Mouse (Mus musculus): ENCODE measurements around the gene Vmo1. TPM values are rescaled to one million over a fixed set of nuclear protein-coding genes. Genes with fewer than 3 reads are reported as not detected.
"Not testable (repeated sequence)": the region's sequence is repeated elsewhere in the genome, so short reads cannot be mapped to it uniquely, and the experiment has no call there.

The Vmo1 gene
- polyA plus RNA-seq, 1 experiment = not detected

GRCm38 (mm10) chr11:70502018-70502417, 12.4 kb downstream of the Vmo1 start:
- H3K27ac ChIP-seq (ENCODE audit: control insufficient read depth, insufficient read depth, low read depth, low read length, poor library complexity) = no peak overlapping the region
- no peaks in the 10 kb centered on the region for H3K4me1 ChIP-seq (ENCODE audit: control insufficient read depth, insufficient read depth, low read length)
- no peak overlapping the region for H3K4me3 ChIP-seq (replicated peaks; ENCODE audit: control insufficient read depth, low read depth, low read length)
- 72% methylated on average over 3 of the region's 3 CpGs for WGBS
- no peak for TF ChIP-seq CTCF (IDR thresholded peaks at IDR 0.05; ENCODE audit: control insufficient read depth, insufficient read depth, low read length)
- no peak for TF ChIP-seq POLR2A (IDR thresholded peaks at IDR 0.05; ENCODE audit: borderline replicate concordance, control insufficient read depth, low read depth, low read length)

- H3K27ac ChIP-seq (ENCODE audit: control insufficient read depth, insufficient read depth, low read depth, low read length, poor library complexity) = no peak overlapping the region
Observed at GRCm38 (mm10) chr11:70500476-70500812, 14.0 kb downstream of the Vmo1 start.

GRCm38 (mm10) chr11:70499566-70500475, 14.6 kb downstream of the Vmo1 start:
- Histone ChIP-seq H3K4me1 (ENCODE audit: control insufficient read depth, insufficient read depth, low read length) (no peaks in the 10 kb centered on the region), H3K4me3 (replicated peaks; ENCODE audit: control insufficient read depth, low read depth, low read length) (no peak overlapping the region), H3K27ac (ENCODE audit: control insufficient read depth, insufficient read depth, low read depth, low read length, poor library complexity) (no peak overlapping the region)
- TF ChIP-seq POLR2A (IDR thresholded peaks at IDR 0.05; ENCODE audit: borderline replicate concordance, control insufficient read depth, low read depth, low read length) = no peak
- TF ChIP-seq CTCF (IDR thresholded peaks at IDR 0.05; ENCODE audit: control insufficient read depth, insufficient read depth, low read length) = no peak
- WGBS = 59% methylated on average over 14 of the region's 14 CpGs

More at GRCm38 (mm10) chr11:70500476-70500812, 14.0 kb downstream of the Vmo1 start:
- Histone ChIP-seq H3K4me1 (ENCODE audit: control insufficient read depth, insufficient read depth, low read length) (no peaks in the 10 kb centered on the region), H3K4me3 (replicated peaks; ENCODE audit: control insufficient read depth, low read depth, low read length) (no peak overlapping the region)
- TF ChIP-seq CTCF (IDR thresholded peaks at IDR 0.05; ENCODE audit: control insufficient read depth, insufficient read depth, low read length) (no peak), POLR2A (IDR thresholded peaks at IDR 0.05; ENCODE audit: borderline replicate concordance, control insufficient read depth, low read depth, low read length) (no peak)
- WGBS = 70% methylated on average over 1 of the region's 1 CpGs

GRCm38 (mm10) chr11:70489684-70490083, 24.7 kb downstream of the Vmo1 start:
- 6% methylated on average over 6 of the region's 6 CpGs for WGBS

GRCm38 (mm10) chr11:70489138-70489537, 25.3 kb downstream of the Vmo1 start:
- Histone ChIP-seq H3K27ac (ENCODE audit: control insufficient read depth, insufficient read depth, low read depth, low read length, poor library complexity) (no peak overlapping the region; the same call in 1 of the 2 replicates), H3K4me1 (ENCODE audit: control insufficient read depth, insufficient read depth, low read length) (no peaks in the 10 kb centered on the region), H3K4me3 (replicated peaks; ENCODE audit: control insufficient read depth, low read depth, low read length) (no peak overlapping the region)
- TF ChIP-seq CTCF (IDR thresholded peaks at IDR 0.05; ENCODE audit: control insufficient read depth, insufficient read depth, low read length) = no peak
- TF ChIP-seq POLR2A (IDR thresholded peaks at IDR 0.05; ENCODE audit: borderline replicate concordance, control insufficient read depth, low read depth, low read length) = no peak
- WGBS = 69% methylated on average over 3 of the region's 3 CpGs

More at GRCm38 (mm10) chr11:70489684-70490083, 24.7 kb downstream of the Vmo1 start:
- no peak for TF ChIP-seq CTCF (IDR thresholded peaks at IDR 0.05; ENCODE audit: control insufficient read depth, insufficient read depth, low read length)
- no peak for TF ChIP-seq POLR2A (IDR thresholded peaks at IDR 0.05; ENCODE audit: borderline replicate concordance, control insufficient read depth, low read depth, low read length)
- H3K27ac ChIP-seq (ENCODE audit: control insufficient read depth, insufficient read depth, low read depth, low read length, poor library complexity) = no peak overlapping the region
- H3K4me3 ChIP-seq (replicated peaks; ENCODE audit: control insufficient read depth, low read depth, low read length) = no peak overlapping the region
- no peaks in the 10 kb centered on the region for H3K4me1 ChIP-seq (ENCODE audit: control insufficient read depth, insufficient read depth, low read length)

GRCm38 (mm10) chr11:70487816-70488215, 26.6 kb downstream of the Vmo1 start:
- H3K27ac ChIP-seq (ENCODE audit: control insufficient read depth, insufficient read depth, low read depth, low read length, poor library complexity) = no peak overlapping the region
- TF ChIP-seq POLR2A (IDR thresholded peaks at IDR 0.05; ENCODE audit: borderline replicate concordance, control insufficient read depth, low read depth, low read length) (no peak), CTCF (IDR thresholded peaks at IDR 0.05; ENCODE audit: control insufficient read depth, insufficient read depth, low read length) (no peak)
- WGBS = 63% methylated on average over 4 of the region's 4 CpGs
- no peaks in the 10 kb centered on the region for H3K4me1 ChIP-seq (ENCODE audit: control insufficient read depth, insufficient read depth, low read length)
- no peak overlapping the region for H3K4me3 ChIP-seq (replicated peaks; ENCODE audit: control insufficient read depth, low read depth, low read length)

- H3K27ac ChIP-seq (ENCODE audit: control insufficient read depth, insufficient read depth, low read depth, low read length, poor library complexity) = no peak overlapping the region
- no peaks in the 10 kb centered on the region for H3K4me1 ChIP-seq (ENCODE audit: control insufficient read depth, insufficient read depth, low read length)
- no peak overlapping the region for H3K4me3 ChIP-seq (replicated peaks; ENCODE audit: control insufficient read depth, low read depth, low read length)
- no peak for TF ChIP-seq CTCF (IDR thresholded peaks at IDR 0.05; ENCODE audit: control insufficient read depth, insufficient read depth, low read length)
- TF ChIP-seq POLR2A (IDR thresholded peaks at IDR 0.05; ENCODE audit: borderline replicate concordance, control insufficient read depth, low read depth, low read length) = no peak
- 70% methylated on average over 2 of the region's 2 CpGs for WGBS
Observed at GRCm38 (mm10) chr11:70485498-70485897, 28.9 kb downstream of the Vmo1 start.

- no peaks in the 10 kb centered on the region for H3K4me1 ChIP-seq (ENCODE audit: control insufficient read depth, insufficient read depth, low read length)
- H3K27ac ChIP-seq (ENCODE audit: control insufficient read depth, insufficient read depth, low read depth, low read length, poor library complexity) = no peak overlapping the region
- WGBS = 82% methylated on average over 12 of the region's 12 CpGs
- H3K4me3 ChIP-seq (replicated peaks; ENCODE audit: control insufficient read depth, low read depth, low read length) = no peak overlapping the region
- no peak for TF ChIP-seq CTCF (IDR thresholded peaks at IDR 0.05; ENCODE audit: control insufficient read depth, insufficient read depth, low read length)
- no peak for TF ChIP-seq POLR2A (IDR thresholded peaks at IDR 0.05; ENCODE audit: borderline replicate concordance, control insufficient read depth, low read depth, low read length)
Observed at GRCm38 (mm10) chr11:70474872-70475534, 39.4 kb downstream of the Vmo1 start.

- not testable (repeated sequence) for H3K27ac ChIP-seq (ENCODE audit: control insufficient read depth, insufficient read depth, low read depth, low read length, poor library complexity); H3K4me1 ChIP-seq (ENCODE audit: control insufficient read depth, insufficient read depth, low read length); H3K4me3 ChIP-seq (replicated peaks; ENCODE audit: control insufficient read depth, low read depth, low read length)
- 79% methylated on average over 5 of the region's 5 CpGs for WGBS
Observed at GRCm38 (mm10) chr11:70473291-70473690, 41.1 kb downstream of the Vmo1 start.
